Mouse (Mus musculus): ENCODE results near the gene Olfr984. TPM values are rescaled to one million over a fixed set of nuclear protein-coding genes. Genes with fewer than 3 reads are reported as not detected.

Olfr984 gene
- polyA plus RNA-seq (2015; fragmentation: Nextera tagmentation; extraction: Ambion mirVana), result not detected in 2 replicates

- Histone ChIP-seq H3K4me3 (replicated peaks) (no peak within 1 kb of the TSS), H3K4me1 (peaks cover 8% of the 10 kb centered on the region), H3K27ac (no peak within 1 kb of the TSS), H3K9ac (no peak within 1 kb of the TSS), H3K27me3 (no peaks in the 10 kb centered on the region), H3K4me2 (no peak within 1 kb of the TSS), H3K36me3 (no peaks in the 10 kb centered on the region), H3K9me3 (replicated peaks) (no peaks in the 10 kb centered on the region)
- ATAC-seq (replicated peaks; ENCODE audit: low FRiP score), result no peak
- WGBS, result 78% methylated on average over 2 of the region's 2 CpGs
Observed at GRCm38 (mm10) chr9:40114106-40114505, at the start of gene Olfr984. Olfr984 (minus strand) TSS chr9:40114206.

GRCm38 (mm10) chr9:40155118-40155644 is 41.2 kb upstream of the Olfr984 start:
- Histone ChIP-seq H3K27me3 (no peaks in the 10 kb centered on the region), H3K27ac (no peak overlapping the region), H3K9ac (no peak overlapping the region), H3K4me1 (no peaks in the 10 kb centered on the region), H3K4me3 (replicated peaks) (no peak overlapping the region), H3K36me3 (no peaks in the 10 kb centered on the region), H3K4me2 (no peak overlapping the region), H3K9me3 (replicated peaks) (no peaks in the 10 kb centered on the region)
- WGBS, result 55% methylated on average over 4 of the region's 4 CpGs
- ATAC-seq (replicated peaks; ENCODE audit: low FRiP score), result no peak

- Histone ChIP-seq H3K4me2 (no peak overlapping the region), H3K27ac (no peak overlapping the region), H3K36me3 (no peaks in the 10 kb centered on the region), H3K4me3 (replicated peaks) (no peak overlapping the region), H3K4me1 (no peaks in the 10 kb centered on the region), H3K27me3 (no peaks in the 10 kb centered on the region), H3K9ac (no peak overlapping the region), H3K9me3 (replicated peaks) (no peaks in the 10 kb centered on the region)
- WGBS, result 24% methylated on average over 1 of the region's 1 CpGs
- no peak for ATAC-seq (replicated peaks; ENCODE audit: low FRiP score)
Observed at GRCm38 (mm10) chr9:40141544-40141943, 27.5 kb upstream of the Olfr984 start.

GRCm38 (mm10) chr9:40139484-40139883 is 25.5 kb upstream of the Olfr984 start:
- Histone ChIP-seq H3K27me3 (no peaks in the 10 kb centered on the region), H3K4me3 (replicated peaks) (no peak overlapping the region), H3K9ac (no peak overlapping the region), H3K27ac (no peak overlapping the region), H3K9me3 (replicated peaks) (no peaks in the 10 kb centered on the region), H3K4me1 (no peaks in the 10 kb centered on the region), H3K4me2 (no peak overlapping the region), H3K36me3 (no peaks in the 10 kb centered on the region)
- 55% methylated on average over 4 of the region's 4 CpGs for WGBS
- no peak for ATAC-seq (replicated peaks; ENCODE audit: low FRiP score)

GRCm38 (mm10) chr9:40136987-40137688 is 23.1 kb upstream of the Olfr984 start:
- WGBS, result 68% methylated on average over 6 of the region's 6 CpGs
- ATAC-seq (replicated peaks; ENCODE audit: low FRiP score), result no peak
- Histone ChIP-seq H3K9ac (no peak overlapping the region), H3K4me3 (replicated peaks) (no peak overlapping the region), H3K9me3 (replicated peaks) (no peaks in the 10 kb centered on the region), H3K4me2 (no peak overlapping the region), H3K27me3 (no peaks in the 10 kb centered on the region), H3K4me1 (no peaks in the 10 kb centered on the region), H3K36me3 (no peaks in the 10 kb centered on the region), H3K27ac (no peak overlapping the region)

GRCm38 (mm10) chr9:40130556-40130955 is 16.6 kb upstream of the Olfr984 start:
- Histone ChIP-seq H3K4me1 (no peaks in the 10 kb centered on the region), H3K36me3 (no peaks in the 10 kb centered on the region), H3K9me3 (replicated peaks) (no peaks in the 10 kb centered on the region), H3K9ac (no peak overlapping the region), H3K27me3 (no peaks in the 10 kb centered on the region), H3K4me2 (no peak overlapping the region), H3K27ac (no peak overlapping the region), H3K4me3 (replicated peaks) (no peak overlapping the region)
- 76% methylated on average over 1 of the region's 1 CpGs for WGBS
- ATAC-seq (replicated peaks; ENCODE audit: low FRiP score), result no peak

GRCm38 (mm10) chr9:40130084-40130483 is 16.1 kb upstream of the Olfr984 start, which contains the start of gene Olfr985:
Olfr985 (minus strand) TSS chr9:40130184.
- WGBS, result 92% methylated on average over 1 of the region's 1 CpGs
- H3K27ac ChIP-seq, result no peak within 1 kb of the TSS
- H3K9ac ChIP-seq, result no peak within 1 kb of the TSS
- H3K9me3 ChIP-seq (replicated peaks), result no peaks in the 10 kb centered on the region
- H3K4me1 ChIP-seq, result no peaks in the 10 kb centered on the region
- no peaks in the 10 kb centered on the region for H3K27me3 ChIP-seq
- no peaks in the 10 kb centered on the region for H3K36me3 ChIP-seq
- no peak within 1 kb of the TSS for H3K4me3 ChIP-seq (replicated peaks)
- no peak for ATAC-seq (replicated peaks; ENCODE audit: low FRiP score)
- H3K4me2 ChIP-seq, result no peak within 1 kb of the TSS

- H3K27me3 ChIP-seq, result no peaks in the 10 kb centered on the region
- H3K27ac ChIP-seq, result peak overlapping the region; percentile 28
- H3K4me2 ChIP-seq, result 0 out of 2 replicates have a peak overlapping the region, but pooled peaks have one; percentile 14
- no peak overlapping the region for H3K4me3 ChIP-seq (replicated peaks)
- H3K36me3 ChIP-seq, result no peaks in the 10 kb centered on the region
- 62% methylated on average over 5 of the region's 5 CpGs for WGBS
- no peak overlapping the region for H3K9ac ChIP-seq
- no peak; the same call in 1 of the 2 replicates for ATAC-seq (replicated peaks; ENCODE audit: low FRiP score)
- H3K4me1 ChIP-seq, result peaks cover 8% of the 10 kb centered on the region
- no peaks in the 10 kb centered on the region for H3K9me3 ChIP-seq (replicated peaks)
Observed at GRCm38 (mm10) chr9:40117287-40117659, 3.3 kb upstream of the Olfr984 start.

GRCm38 (mm10) chr9:40116645-40117286 is 2.8 kb upstream of the Olfr984 start:
- Histone ChIP-seq H3K9me3 (replicated peaks) (no peaks in the 10 kb centered on the region), H3K9ac (no peak overlapping the region), H3K36me3 (no peaks in the 10 kb centered on the region), H3K27ac (peak overlapping the region; percentile 28), H3K4me3 (replicated peaks) (no peak overlapping the region), H3K27me3 (no peaks in the 10 kb centered on the region), H3K4me2 (0 out of 2 replicates have a peak overlapping the region, but pooled peaks have one; percentile 14), H3K4me1 (peaks cover 8% of the 10 kb centered on the region)
- 44% methylated on average over 10 of the region's 10 CpGs for WGBS
- peak; percentile 83 for ATAC-seq (replicated peaks; ENCODE audit: low FRiP score)

GRCm38 (mm10) chr9:40094769-40095168 is 19.2 kb downstream of the Olfr984 start:
- Histone ChIP-seq H3K4me3 (replicated peaks) (no peak overlapping the region), H3K4me2 (no peak overlapping the region), H3K36me3 (no peaks in the 10 kb centered on the region), H3K4me1 (no peaks in the 10 kb centered on the region), H3K27ac (no peak overlapping the region), H3K27me3 (no peaks in the 10 kb centered on the region), H3K9ac (no peak overlapping the region), H3K9me3 (replicated peaks) (no peaks in the 10 kb centered on the region)
- WGBS, result 69% methylated on average over 3 of the region's 3 CpGs
- no peak for ATAC-seq (replicated peaks; ENCODE audit: low FRiP score)

- H3K9me3 ChIP-seq (replicated peaks), result no peaks in the 10 kb centered on the region
- no peak within 1 kb of the TSS for H3K4me3 ChIP-seq (replicated peaks)
- H3K36me3 ChIP-seq, result no peaks in the 10 kb centered on the region
- no peaks in the 10 kb centered on the region for H3K27me3 ChIP-seq
- H3K4me2 ChIP-seq, result no peak within 1 kb of the TSS
- WGBS, result 86% methylated on average over 2 of the region's 2 CpGs
- no peaks in the 10 kb centered on the region for H3K4me1 ChIP-seq
- H3K9ac ChIP-seq, result no peak within 1 kb of the TSS
- no peak within 1 kb of the TSS for H3K27ac ChIP-seq
- ATAC-seq (replicated peaks; ENCODE audit: low FRiP score), result no peak
Observed at GRCm38 (mm10) chr9:40093495-40093894, 20.5 kb downstream of the Olfr984 start, which contains the start of gene Olfr983. Olfr983 (minus strand) TSS chr9:40093595.

- Histone ChIP-seq H3K9me3 (replicated peaks) (no peaks in the 10 kb centered on the region), H3K4me3 (replicated peaks) (no peak within 1 kb of the TSS), H3K4me1 (no peaks in the 10 kb centered on the region), H3K9ac (no peak within 1 kb of the TSS), H3K27me3 (no peaks in the 10 kb centered on the region), H3K4me2 (no peak within 1 kb of the TSS), H3K27ac (no peak within 1 kb of the TSS), H3K36me3 (no peaks in the 10 kb centered on the region)
- WGBS, result 84% methylated on average over 2 of the region's 2 CpGs
- ATAC-seq (replicated peaks; ENCODE audit: low FRiP score), result no peak
Observed at GRCm38 (mm10) chr9:40073529-40073928, 40.5 kb downstream of the Olfr984 start, which contains the start of gene Olfr982. Olfr982 (plus strand) TSS chr9:40073829.

All from kidney, embryonic 15.5 days (tissue).